In the genomic region with DNA sequence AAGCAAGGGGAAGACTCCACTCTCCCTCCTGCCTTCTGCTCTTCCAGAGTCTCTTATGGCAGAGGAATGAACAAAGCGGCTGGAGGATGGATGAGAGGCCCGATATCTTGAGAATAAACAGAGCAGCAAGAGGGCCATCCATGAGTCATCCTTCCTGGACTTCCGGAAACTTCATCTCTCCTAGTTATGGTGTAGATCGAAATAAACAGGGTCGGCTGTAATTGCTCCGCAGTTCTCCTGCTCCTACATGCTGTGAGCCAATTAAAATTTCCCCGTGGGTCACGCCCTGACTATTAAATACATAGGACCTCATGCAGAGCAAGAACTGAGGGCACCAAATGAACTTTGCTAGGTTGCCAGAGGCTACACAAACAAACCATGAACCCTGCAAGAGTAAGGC, we compare ENCODE assay signal across 39 mouse cellular contexts. TPM values are rescaled to one million over a fixed set of nuclear protein-coding genes. Genes with fewer than 3 reads are reported as not detected.
A peak's percentile ranks its signal among the peaks of the same experiment; 100 is the strongest.
DNase-seq lines count a peak whose midpoint lies in the region; ATAC-seq and TF ChIP-seq lines count a peak whose summit lies in the region.
"Had no signal": no experiment of that assay in that cellular context is flagged by ENCODE, and none has a peak within 500 bp of the region (broad histone marks: within the 10 kb centered on the region; RNA-seq: fewer than 3 reads in every experiment).

No protein-coding gene starts in this region.

- no peak for ATAC-seq in embryonic facial prominence, embryonic 14.5 days (ENCODE audit: low read depth)
- ATAC-seq in liver, postnatal 0 days: no peak
- peak; percentile 25; the same call in 1 of the 2 replicates for ATAC-seq in intestine, embryonic 15.5 days
- ATAC-seq: activated CD4-positive, CD25-positive, alpha-beta regulatory T cell, adult 4 months; liver, embryonic 12.5 days; lung, postnatal 0 days had no signal

- no peaks in the 10 kb centered on the region for H3K9me3 ChIP-seq in embryonic facial prominence, embryonic 14.5 days (ENCODE audit: control insufficient read depth, low read length)
- H3K9me3 ChIP-seq in embryonic facial prominence, embryonic 10.5 days: no peaks in the 10 kb centered on the region
- no peaks in the 10 kb centered on the region for H3K9me3 ChIP-seq in liver, postnatal 0 days (ENCODE audit: low read length)
- no peaks in the 10 kb centered on the region for H3K9me3 ChIP-seq in intestine, embryonic 15.5 days
- no peaks in the 10 kb centered on the region for H3K9me3 ChIP-seq in heart, embryonic 10.5 days
- H3K9me3 ChIP-seq: embryonic facial prominence, embryonic 12.5 days; forebrain, embryonic 12.5 days; heart, embryonic 12.5 days; hindbrain, embryonic 13.5 days; liver, embryonic 12.5 days; midbrain, embryonic 12.5 days; neural tube, embryonic 12.5 days had no signal

- no peak overlapping the region for H3K9ac ChIP-seq in embryonic facial prominence, embryonic 14.5 days (ENCODE audit: low read depth, low read length)
- no peak overlapping the region for H3K9ac ChIP-seq in liver, postnatal 0 days (replicated peaks)
- no peak overlapping the region for H3K9ac ChIP-seq in intestine, embryonic 15.5 days
- H3K9ac ChIP-seq: embryonic facial prominence, embryonic 12.5 days; forebrain, embryonic 12.5 days; heart, embryonic 12.5 days; hindbrain, embryonic 13.5 days; liver, embryonic 12.5 days; midbrain, embryonic 12.5 days; neural tube, embryonic 12.5 days had no signal

- TF ChIP-seq CTCF in liver, postnatal 0 days (IDR thresholded peaks at IDR 0.05; ENCODE audit: low read depth): no peak

- H3K4me3 ChIP-seq in embryonic facial prominence, embryonic 14.5 days (ENCODE audit: low read depth, low read length): no peak overlapping the region
- H3K4me3 ChIP-seq in embryonic facial prominence, embryonic 10.5 days: no peak overlapping the region
- no peak overlapping the region for H3K4me3 ChIP-seq in liver, postnatal 0 days (ENCODE audit: low read depth, low read length)
- no peak overlapping the region for H3K4me3 ChIP-seq in intestine, embryonic 15.5 days (replicated peaks)
- no peak overlapping the region for H3K4me3 ChIP-seq in heart, embryonic 10.5 days
- H3K4me3 ChIP-seq: embryonic facial prominence, embryonic 12.5 days; forebrain, embryonic 12.5 days; heart, embryonic 12.5 days; hindbrain, embryonic 13.5 days; layer of hippocampus, adult 2 months; liver, embryonic 12.5 days; megakaryocyte, embryonic 14.5 days; midbrain, embryonic 12.5 days; myocyte; neural tube, embryonic 12.5 days had no signal

- H3K36me3 ChIP-seq in embryonic facial prominence, embryonic 14.5 days (ENCODE audit: control insufficient read depth, insufficient read depth, low read length): no peaks in the 10 kb centered on the region
- H3K36me3 ChIP-seq in embryonic facial prominence, embryonic 10.5 days (replicated peaks): no peaks in the 10 kb centered on the region
- H3K36me3 ChIP-seq in liver, postnatal 0 days (replicated peaks; ENCODE audit: insufficient read depth, low read length): no peaks in the 10 kb centered on the region
- no peaks in the 10 kb centered on the region for H3K36me3 ChIP-seq in intestine, embryonic 15.5 days
- H3K36me3 ChIP-seq in heart, embryonic 10.5 days: no peaks in the 10 kb centered on the region
- H3K36me3 ChIP-seq: embryonic facial prominence, embryonic 12.5 days; forebrain, embryonic 12.5 days; heart, embryonic 12.5 days; hindbrain, embryonic 13.5 days; liver, embryonic 12.5 days; midbrain, embryonic 12.5 days; neural tube, embryonic 12.5 days had no signal

- WGBS in embryonic facial prominence, embryonic 14.5 days: 55% methylated on average over 8 of the region's 8 CpGs
- 65% methylated on average over 8 of the region's 8 CpGs for WGBS in embryonic facial prominence, embryonic 10.5 days
- WGBS in liver, postnatal 0 days (ENCODE audit: insufficient replicate concordance): 55% methylated on average over 8 of the region's 8 CpGs
- WGBS in intestine, embryonic 15.5 days: 36% methylated on average over 8 of the region's 8 CpGs
- 60% methylated on average over 8 of the region's 8 CpGs for WGBS in heart, embryonic 10.5 days

- peak; percentile 8 for DNase-seq in embryonic facial prominence, embryonic 14.5 days (ENCODE audit: low spot score)
- DNase-seq in embryonic facial prominence, embryonic 10.5 days (ENCODE audit: low spot score): no peak
- no peak for DNase-seq in liver, postnatal 0 days
- DNase-seq in liver: no peak
- DNase-seq in adrenal gland, postnatal 4 days (ENCODE audit: low spot score in 2 of 2): no peak
- DNase-seq in heart, embryonic 10.5 days (ENCODE audit: low spot score): no peak
- DNase-seq: adrenal gland, adult 8-10 months; cerebellum, adult 11-12 months; gastrocnemius, postnatal 25 days; heart, adult 11 months; heart, postnatal 4 days; kidney, adult 2 months; kidney, postnatal 36 days; layer of hippocampus, postnatal 36 days; lung, adult 18-20 months; lung, postnatal 4 days; thymus, postnatal 4 days had no signal

- no peak overlapping the region for H3K27ac ChIP-seq in embryonic facial prominence, embryonic 14.5 days (replicated peaks; ENCODE audit: low read depth, low read length)
- H3K27ac ChIP-seq in embryonic facial prominence, embryonic 10.5 days (replicated peaks): no peak overlapping the region
- H3K27ac ChIP-seq in liver, postnatal 0 days (ENCODE audit: low read depth): no peak overlapping the region
- no peak overlapping the region; the same call in 1 of the 2 replicates for H3K27ac ChIP-seq in intestine, embryonic 15.5 days
- H3K27ac ChIP-seq in heart, embryonic 10.5 days: no peak overlapping the region
- H3K27ac ChIP-seq: embryonic facial prominence, embryonic 12.5 days; forebrain, embryonic 12.5 days; hindbrain, embryonic 13.5 days; layer of hippocampus, adult 2 months; liver, embryonic 12.5 days; midbrain, embryonic 12.5 days; neural tube, embryonic 12.5 days had no signal

- no peaks in the 10 kb centered on the region for H3K27me3 ChIP-seq in embryonic facial prominence, embryonic 14.5 days (replicated peaks; ENCODE audit: control insufficient read depth, insufficient read depth, low read length)
- 0 out of 2 replicates have a peak, but pooled peaks cover 4% of the 10 kb centered on the region for H3K27me3 ChIP-seq in embryonic facial prominence, embryonic 10.5 days (replicated peaks; ENCODE audit: low read depth, poor library complexity, severe bottlenecking)
- no peaks in the 10 kb centered on the region for H3K27me3 ChIP-seq in liver, postnatal 0 days (ENCODE audit: insufficient read depth, low read length)
- H3K27me3 ChIP-seq in intestine, embryonic 15.5 days (replicated peaks): no peaks in the 10 kb centered on the region
- H3K27me3 ChIP-seq in heart, embryonic 10.5 days (ENCODE audit: insufficient read depth, poor library complexity, severe bottlenecking): no peaks in the 10 kb centered on the region
- H3K27me3 ChIP-seq: embryonic facial prominence, embryonic 12.5 days; forebrain, embryonic 12.5 days; heart, embryonic 12.5 days; hindbrain, embryonic 13.5 days; liver, embryonic 12.5 days; megakaryocyte, embryonic 14.5 days; midbrain, embryonic 12.5 days; neural tube, embryonic 12.5 days had no signal

- no peaks in the 10 kb centered on the region for H3K4me1 ChIP-seq in embryonic facial prominence, embryonic 14.5 days (ENCODE audit: control insufficient read depth, insufficient read depth, low read length)
- peaks cover 16% of the 10 kb centered on the region for H3K4me1 ChIP-seq in embryonic facial prominence, embryonic 10.5 days
- H3K4me1 ChIP-seq in liver, postnatal 0 days (ENCODE audit: insufficient read depth): no peaks in the 10 kb centered on the region
- no peaks in the 10 kb centered on the region for H3K4me1 ChIP-seq in intestine, embryonic 15.5 days (replicated peaks)
- no peaks in the 10 kb centered on the region for H3K4me1 ChIP-seq in heart, embryonic 10.5 days
- H3K4me1 ChIP-seq: embryonic facial prominence, embryonic 12.5 days; forebrain, embryonic 12.5 days; heart, embryonic 12.5 days; liver, embryonic 12.5 days; megakaryocyte, embryonic 14.5 days; neural tube, embryonic 12.5 days had no signal

- no peak overlapping the region for H3K4me2 ChIP-seq in embryonic facial prominence, embryonic 14.5 days (ENCODE audit: low read depth, low read length)
- H3K4me2 ChIP-seq in liver, postnatal 0 days (ENCODE audit: low read depth, low read length): no peak overlapping the region
- H3K4me2 ChIP-seq in intestine, embryonic 15.5 days (replicated peaks): no peak overlapping the region
- H3K4me2 ChIP-seq: embryonic facial prominence, embryonic 12.5 days; forebrain, embryonic 12.5 days; heart, embryonic 12.5 days; hindbrain, embryonic 13.5 days; liver, embryonic 12.5 days; midbrain, embryonic 12.5 days; neural tube, embryonic 12.5 days had no signal

- TF ChIP-seq EP300 in liver, postnatal 0 days (IDR thresholded peaks at IDR 0.05; ENCODE audit: low read depth): 0 out of 2 replicates have a peak, but pooled peaks have one; percentile 9

RNA-seq across cellular contexts. Expression of a gene that starts 57.4 kb away (rescaled TPM):
- polyA plus RNA-seq in embryonic facial prominence, embryonic 14.5 days (2014; fragmentation: Nextera tagmentation; extraction: Ambion mirVana): 2.1 and 3.3 TPM in 2 replicates
- polyA plus RNA-seq in embryonic facial prominence, embryonic 10.5 days (2016; fragmentation: Nextera tagmentation; extraction: Ambion mirVana): not detected in 2 replicates
- polyA plus RNA-seq in liver, postnatal 0 days (2015; fragmentation: Nextera tagmentation; extraction: Ambion mirVana): not detected in 2 replicates
- not detected in 2 replicates for polyA plus RNA-seq in intestine, embryonic 15.5 days (2015; fragmentation: Nextera tagmentation; extraction: Ambion mirVana)
- not detected for total RNA-seq in adrenal gland, postnatal 4 days (2021)
- not detected in 2 replicates for polyA plus RNA-seq in heart, embryonic 10.5 days (2016; fragmentation: Nextera tagmentation; extraction: Ambion mirVana)
- total RNA-seq: adrenal gland, adult 8-10 months; layer of hippocampus, adult 2 months; layer of hippocampus, postnatal 36 days; left cerebral cortex, postnatal 10 days; MEL; midbrain, postnatal 0 days had no signal
- polyA plus RNA-seq: activated CD4-positive, CD25-positive, alpha-beta regulatory T cell, adult 4 months; forebrain, embryonic 12.5 days; heart, embryonic 12.5 days; heart, postnatal 0 days; hindbrain, embryonic 13.5 days; kidney, adult 2 months; kidney, embryonic 16.5 days; limb, embryonic 11.5 days; liver, embryonic 12.5 days; lung, postnatal 0 days; myocyte; neural tube, embryonic 12.5 days; small intestine, adult 2 months; testis, adult 2 months; thymus, postnatal 0 days had no signal
